Mouse (Mus musculus): ENCODE measurements at regions not wholly inside any gene's neighbourhood (a gene's known extent, or its start where the extent isn't known, plus 50 kb on each side); places are given as distances from the start of the nearest gene placed in this dataset.

DNA sequence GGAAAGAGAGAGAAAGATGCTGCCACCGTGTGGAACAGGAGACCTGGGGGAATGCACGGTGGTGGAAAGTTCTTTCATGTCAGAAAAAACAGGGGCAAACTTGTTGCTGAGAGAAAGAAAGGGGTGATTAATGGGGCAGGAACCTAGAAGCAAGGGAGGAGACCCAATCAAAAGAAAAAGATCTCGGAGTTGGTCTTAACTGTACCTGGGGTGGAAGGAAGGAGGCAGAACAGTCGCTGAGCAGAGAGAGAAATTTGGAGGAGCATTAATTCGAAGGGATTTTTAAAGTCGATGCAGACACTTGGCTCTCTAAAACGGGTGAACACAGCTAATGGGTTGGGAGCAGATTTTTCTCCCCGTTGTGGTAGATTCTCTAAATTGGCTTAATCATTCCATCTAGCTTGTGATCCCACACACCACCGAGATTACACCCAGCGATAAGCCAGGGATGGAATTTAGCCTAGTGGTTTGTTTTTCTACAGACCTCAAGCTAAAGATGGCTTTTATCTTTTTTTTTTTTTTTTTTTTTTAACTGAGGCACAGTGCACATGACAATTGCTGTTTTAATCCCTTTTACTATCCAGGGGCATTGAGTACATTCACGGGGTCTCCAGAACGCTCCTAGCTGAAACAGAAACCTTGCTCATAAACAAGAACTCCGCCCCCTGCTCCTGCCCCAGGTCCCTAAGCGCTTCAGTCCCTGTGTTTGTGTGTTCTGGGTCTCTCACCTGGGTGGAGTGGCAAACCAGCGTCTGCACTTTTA lies 73.1 kb upstream of the Cpm start:
- no peak for DNase-seq (ENCODE audit: low spot score in 2 of 2)

DNA sequence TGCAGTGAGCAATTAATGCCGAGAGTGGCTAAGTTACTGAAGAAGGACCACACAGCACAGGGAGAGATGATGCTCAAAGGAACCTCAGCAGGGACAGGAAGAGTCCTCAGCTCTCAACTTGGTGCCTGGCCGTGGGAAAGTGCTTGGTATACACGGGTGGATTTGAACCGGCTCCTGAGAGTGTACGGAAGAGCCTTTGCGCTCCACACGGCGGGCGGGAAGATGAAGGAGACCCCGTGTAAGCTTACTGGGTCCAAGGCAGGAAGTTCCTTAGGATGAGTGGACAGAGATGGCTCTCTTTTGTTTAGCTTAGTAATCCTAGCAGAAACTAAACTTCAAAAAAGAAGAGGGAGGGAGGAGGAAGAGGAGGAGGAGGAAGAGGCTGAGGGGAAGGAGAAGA lies 73.8 kb upstream of the Cpm start:
- no peak for DNase-seq (ENCODE audit: low spot score in 2 of 2)

DNA sequence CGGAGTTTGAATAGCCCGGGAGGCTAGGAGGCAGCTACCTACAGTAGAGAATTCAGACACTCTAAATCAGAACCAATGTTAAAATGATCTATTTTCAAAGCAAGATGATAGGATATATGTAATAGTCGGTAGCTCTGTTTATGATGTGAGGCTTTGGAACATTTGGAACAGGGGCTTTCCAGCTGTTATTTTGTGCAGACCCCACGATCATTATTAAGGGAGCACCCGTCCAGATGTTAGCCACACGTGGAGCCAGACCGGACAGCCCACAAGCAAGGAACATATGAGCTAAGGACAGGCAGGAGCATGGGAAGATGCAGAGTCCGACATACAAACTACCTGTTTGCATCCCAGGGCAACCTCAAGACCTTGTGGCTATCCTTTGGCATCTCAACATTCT lies 74.3 kb upstream of the Cpm start:
- DNase-seq (ENCODE audit: low spot score in 2 of 2) = no peak

DNA sequence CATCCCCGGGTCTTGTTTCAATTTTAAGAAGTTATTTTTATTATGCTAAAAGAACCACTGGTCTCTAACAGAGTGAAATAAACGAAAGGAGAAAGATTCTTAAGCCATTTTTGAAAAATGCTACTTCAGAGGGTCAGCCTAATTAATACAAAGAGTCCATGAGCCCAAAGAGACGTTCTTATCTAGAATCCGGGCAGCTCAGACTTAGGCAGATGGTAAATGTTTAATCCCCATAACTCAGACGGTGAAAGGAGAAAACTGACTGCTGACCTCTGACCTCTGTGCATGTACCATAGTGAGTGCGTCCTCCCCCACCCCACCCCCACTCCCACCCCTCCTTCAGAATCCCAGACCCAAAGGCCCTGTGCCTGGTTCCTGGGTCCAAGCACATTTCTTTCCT lies 74.8 kb upstream of the Cpm start:
- DNase-seq (ENCODE audit: low spot score in 2 of 2) = no peak

DNA sequence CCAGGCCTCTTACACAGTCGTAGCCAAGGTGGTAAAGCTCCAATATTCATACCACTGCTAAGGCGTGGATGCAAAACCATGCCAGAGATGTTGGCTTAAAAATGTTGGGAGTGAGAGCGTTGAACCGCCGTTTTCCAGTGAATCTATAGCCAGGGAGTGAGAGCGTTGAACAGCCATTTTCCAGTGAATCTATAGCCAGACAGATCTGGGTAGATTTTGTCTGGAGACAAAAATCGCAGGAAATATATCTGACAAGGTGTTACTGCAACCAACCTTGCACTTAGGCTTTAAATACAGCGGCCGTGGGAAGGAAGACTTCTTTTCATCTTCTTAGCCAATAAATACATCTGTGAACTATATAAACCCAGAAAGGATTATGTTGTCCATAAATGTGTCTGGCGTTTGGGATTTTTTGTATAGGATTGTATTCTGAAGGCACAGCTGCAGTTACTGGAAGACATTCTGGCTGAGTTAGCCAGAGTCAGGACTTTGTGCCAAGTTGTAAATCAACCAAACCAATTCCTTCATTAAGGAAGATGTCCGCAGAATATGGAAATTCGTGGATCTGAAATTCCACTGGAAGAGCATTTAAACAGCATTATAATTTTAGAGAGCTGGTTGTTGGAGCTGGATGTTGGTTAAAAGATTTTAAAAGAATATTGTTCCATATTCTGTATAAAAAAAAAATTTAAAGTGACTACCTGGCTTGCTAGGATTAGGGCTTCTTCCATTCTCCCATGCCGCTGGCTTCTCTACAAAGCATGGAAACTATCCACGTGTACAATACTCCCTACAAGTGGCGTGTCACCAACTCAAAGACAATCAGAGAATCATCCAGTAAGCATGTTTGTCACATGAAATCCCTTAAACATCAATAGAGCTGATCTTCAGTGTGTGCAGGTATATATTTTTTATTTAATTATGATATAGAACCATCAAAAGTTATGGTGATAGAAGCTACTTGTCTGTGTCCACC lies 75.8 kb upstream of the Cpm start:
- DNase-seq (ENCODE audit: low spot score in 2 of 2) = no peak

DNA sequence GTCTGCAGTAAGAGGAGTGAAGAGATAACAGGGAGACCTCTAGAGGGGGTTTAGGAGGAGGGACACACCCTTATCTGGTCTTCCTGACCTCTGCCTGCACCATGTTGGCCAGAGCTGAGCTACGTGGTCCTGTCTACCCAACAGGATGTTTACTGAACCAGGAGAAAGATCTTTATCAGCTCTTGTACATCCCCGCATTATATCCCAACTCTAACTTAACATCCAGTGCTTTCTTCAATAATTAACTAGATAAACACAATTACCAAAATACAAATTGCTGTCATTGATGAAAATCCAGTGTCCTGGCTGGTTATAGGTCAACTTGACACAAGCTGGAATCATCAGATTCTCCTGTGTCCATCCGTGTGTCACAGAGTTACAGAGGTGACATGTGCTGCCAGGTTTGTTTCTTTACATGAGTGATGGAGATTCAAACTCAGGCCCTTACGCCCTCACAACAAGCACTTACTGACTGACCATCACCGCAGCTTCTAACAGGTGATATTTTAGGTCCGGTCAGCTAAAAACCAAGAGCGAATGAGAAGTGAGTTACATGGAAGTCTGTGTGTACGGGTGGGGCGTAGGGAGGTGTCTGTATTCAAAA lies 77.1 kb upstream of the Cpm start:
- DNase-seq (ENCODE audit: low spot score in 2 of 2) = no peak

DNA sequence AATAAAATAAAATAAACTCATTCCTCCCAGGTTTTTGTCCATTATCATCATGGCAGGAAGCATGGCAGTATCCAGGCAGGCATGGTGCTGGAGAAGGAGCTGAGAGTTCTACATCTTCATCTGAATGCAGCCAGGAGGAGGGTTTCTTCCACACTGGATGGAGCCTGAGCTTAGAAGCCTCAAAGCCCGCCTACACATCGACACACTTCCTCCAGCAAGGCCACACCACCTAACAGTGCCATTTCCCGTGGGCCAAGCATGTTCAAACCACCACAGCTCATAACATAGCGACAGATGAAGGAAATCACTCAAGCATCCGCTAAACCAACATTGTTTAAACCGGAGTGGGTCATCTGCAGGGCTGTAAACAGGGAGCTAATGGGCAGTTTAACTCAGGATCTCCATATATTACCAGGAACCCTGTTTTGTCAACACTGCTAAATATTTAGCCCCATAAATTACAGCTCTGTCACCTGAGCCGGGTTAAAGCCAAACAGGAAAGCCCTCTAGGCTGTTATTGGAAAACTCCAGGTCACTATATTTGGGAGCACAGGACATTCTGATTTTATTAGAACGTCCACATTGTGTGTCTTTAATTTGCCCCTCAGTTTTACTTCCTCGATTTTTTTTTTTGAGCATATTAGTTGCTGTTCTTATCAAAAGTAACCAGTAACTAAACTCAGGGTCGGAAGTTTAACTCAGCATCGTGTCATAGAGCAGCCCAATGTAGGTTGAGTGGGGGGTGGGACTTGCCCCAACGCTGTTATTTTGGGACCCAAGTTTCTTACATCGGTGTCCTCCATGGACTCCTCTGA lies 77.9 kb upstream of the Cpm start:
- no peak for DNase-seq (ENCODE audit: low spot score in 2 of 2)

DNA sequence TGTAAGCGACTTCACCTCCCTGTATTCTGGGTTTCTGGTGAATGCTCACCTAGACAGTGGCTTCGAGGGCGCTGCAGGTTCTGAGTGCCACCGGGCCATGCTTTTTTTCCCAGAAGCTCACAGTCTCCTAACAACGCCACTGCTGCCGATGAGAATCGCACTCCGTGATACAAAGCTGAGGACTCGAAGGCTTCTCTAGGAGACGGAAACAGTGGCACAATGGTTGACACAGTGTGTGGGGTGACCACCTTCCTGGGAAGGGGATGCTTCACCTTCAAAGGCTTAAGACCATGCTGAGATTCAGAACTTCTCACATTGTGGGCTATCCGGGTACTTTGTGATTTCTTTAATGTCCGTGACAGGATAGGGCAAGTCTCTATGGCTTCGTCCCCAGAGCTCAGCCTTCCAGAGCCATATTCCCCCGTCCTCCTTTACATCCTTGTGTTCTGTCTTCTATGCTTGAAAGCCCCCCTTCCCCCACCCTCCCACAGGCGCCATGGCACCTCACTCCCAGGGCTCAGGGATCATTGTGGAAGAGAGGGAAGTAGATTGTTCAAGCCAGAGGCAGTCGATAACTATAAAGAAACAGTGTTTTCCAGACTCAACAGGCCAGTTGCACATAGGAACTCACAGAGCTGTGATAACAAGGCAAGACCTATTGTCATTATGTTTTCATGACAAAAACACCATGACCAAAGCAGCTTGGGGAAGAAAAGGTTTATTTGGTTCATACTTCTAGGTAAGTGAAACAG lies 79.3 kb upstream of the Cpm start:
- DNase-seq (ENCODE audit: low spot score in 2 of 2) = no peak

DNA sequence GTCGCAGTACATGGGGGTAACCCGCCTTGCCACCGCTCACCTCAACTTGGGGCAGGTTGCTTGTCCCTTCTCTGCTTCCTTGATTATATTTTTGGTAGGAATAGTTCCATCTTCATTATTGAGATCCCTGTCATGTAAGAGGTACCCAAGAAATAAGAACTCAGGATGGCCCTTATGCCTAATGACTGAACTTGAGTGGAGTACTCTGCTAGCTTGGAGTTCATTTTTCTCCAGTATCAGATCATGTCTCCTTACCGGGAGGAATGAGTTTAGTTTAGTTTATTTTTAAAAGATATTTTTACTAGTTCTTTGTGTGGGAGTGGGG lies 79.8 kb upstream of the Cpm start:
- no peak for DNase-seq (ENCODE audit: low spot score in 2 of 2)

DNA sequence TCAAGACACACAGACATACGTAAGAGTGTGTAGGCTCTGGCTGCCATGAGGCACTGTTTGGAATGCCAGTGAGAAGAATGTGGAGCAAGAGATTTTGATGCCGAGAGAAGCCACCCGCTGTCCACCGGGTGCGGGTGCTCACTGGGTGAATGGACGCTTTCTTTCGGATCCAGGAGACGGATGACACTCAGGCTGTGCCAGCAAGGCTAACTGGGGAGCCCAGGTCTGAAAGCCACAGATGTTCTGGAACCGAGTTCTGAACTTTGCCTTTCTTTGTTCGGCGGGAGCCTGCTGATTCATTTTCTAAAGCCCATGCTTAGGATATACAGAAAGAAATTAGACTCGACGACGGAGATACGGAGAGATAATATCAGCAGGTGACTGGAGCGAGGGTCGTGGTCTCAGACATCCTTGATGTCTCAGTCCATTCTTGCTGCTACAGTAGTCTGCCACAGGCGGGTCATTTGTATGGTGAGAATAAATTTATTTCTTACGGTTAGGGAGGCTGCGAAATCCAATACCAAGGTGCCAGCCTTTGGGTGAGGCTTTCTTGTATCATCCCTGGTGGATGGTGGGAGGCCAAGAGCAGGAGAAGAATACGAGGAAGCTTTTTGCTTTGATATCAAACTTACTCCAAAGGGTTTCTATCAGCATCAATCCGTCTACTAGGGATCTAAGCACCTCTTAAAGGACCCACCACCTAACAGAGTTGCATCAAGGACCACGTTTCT lies 80.4 kb upstream of the Cpm start:
- no peak for DNase-seq (ENCODE audit: low spot score in 2 of 2)

DNA sequence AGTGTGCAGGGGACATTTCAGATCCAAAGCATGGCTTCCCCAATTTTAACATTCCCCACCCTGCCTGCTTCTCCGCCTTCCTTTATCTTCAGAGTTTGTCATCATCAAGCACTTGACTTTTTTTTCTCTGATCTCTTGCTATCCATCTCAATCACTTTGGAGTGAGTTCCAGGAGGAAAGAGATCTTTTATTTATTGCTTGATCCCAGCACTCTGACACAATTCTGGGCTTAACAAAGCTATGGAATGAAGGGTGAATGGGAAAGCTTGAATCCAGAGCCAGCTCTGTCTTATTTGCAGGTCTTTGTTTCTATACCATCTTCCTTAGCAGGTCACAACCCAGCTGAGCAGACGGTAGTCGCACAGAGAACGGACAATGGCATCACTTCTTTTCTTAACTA lies 81.0 kb upstream of the Cpm start:
- no peak for DNase-seq (ENCODE audit: low spot score in 2 of 2)

DNA sequence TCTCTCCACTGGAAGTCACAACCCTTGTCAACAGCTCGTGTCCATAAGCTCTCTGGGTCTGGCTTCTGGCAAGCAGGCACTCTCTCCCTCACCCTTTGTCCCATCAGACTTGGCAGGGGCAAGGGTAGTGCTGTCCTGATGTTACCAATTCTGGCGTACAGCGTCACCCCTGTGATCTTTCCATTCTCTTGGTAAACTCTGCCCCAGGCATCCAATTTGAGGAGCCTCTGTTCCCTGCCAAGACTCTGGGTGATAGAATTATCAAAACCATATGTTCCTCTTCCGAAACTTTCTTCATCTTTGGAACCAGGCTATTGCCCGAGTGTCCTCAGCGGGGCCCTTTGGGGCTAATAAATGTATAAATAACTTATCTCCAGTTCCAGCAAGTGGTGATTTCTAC lies 82.0 kb upstream of the Cpm start:
- no peak for DNase-seq (ENCODE audit: low spot score in 2 of 2)

DNA sequence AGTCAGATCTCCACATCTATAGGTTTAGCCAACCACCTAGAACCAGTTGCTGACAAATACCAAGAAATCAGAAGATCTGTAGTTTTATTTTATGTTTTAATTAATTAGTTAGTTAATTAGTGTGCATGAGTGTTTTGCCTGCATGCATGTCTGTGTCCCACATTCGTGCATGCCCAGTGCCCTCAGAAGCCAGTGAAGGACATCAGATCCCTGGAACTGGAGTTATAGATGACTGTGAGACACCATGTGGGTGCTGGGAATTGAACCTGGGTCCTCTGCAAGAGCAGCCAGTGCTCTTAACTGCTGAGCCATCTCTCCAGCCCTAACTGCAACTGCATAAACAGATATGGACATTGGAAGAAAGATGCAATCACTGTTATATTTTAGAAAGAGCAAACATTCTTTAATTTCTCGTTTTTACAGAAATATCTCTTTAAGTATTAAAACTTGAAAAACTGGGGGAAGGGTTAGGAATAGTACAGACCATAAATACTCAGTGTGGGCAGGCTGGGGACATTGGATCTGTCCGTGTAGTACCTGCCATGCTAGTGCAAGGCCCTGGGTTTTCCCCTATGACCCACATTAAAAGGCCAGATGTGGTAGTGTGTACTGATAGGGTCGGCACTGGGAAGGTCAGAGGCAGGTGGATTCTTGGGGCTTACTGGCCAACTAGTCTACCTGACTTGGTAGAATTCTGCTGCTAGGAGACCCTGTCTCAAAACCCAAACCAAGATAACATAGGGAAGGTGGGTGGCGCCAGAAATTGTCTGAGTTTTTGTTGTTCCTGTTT lies 83.3 kb upstream of the Cpm start:
- no peak for DNase-seq (ENCODE audit: low spot score in 2 of 2)

DNA sequence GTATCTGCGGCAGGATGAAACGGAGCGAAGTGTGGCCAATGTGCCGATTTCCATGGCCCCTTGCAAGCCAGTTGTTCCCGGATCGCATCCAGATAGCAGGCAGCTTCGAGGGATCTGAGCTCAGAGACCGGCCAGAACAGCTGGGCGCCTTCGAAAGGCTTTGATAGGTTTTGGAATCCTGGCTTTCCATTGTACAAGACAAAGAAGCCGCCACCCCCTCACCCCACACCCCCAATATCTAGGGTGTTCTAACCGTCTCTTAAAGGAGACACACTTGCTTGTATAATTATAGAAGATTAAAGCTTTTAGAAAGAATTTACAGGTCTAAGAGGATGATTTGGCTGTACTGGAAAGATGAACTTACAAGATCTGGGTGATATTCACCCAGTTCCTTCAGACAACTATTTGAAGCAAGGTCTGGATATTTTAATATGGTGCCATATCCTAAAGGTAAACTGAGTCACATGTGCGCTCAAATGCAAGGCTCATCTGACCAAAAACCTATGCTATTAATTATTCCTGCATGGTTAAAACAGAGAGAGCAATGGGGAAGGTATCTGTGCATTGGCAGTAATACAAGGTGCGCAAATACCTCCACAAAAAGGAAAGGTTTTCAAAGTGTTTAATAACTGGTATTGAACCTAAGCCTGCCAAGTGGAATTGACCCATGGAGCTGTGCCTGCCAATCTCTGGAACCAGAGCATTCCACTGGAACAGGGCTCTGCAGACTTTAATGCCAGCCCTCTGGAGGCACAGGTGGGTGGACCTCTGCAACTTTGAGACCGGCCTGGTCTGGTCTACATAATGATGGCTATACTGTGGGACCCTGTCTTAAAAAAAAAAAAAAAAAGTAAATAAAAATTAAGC lies 84.4 kb upstream of the Cpm start:
- DNase-seq (ENCODE audit: low spot score in 2 of 2) = no peak

DNA sequence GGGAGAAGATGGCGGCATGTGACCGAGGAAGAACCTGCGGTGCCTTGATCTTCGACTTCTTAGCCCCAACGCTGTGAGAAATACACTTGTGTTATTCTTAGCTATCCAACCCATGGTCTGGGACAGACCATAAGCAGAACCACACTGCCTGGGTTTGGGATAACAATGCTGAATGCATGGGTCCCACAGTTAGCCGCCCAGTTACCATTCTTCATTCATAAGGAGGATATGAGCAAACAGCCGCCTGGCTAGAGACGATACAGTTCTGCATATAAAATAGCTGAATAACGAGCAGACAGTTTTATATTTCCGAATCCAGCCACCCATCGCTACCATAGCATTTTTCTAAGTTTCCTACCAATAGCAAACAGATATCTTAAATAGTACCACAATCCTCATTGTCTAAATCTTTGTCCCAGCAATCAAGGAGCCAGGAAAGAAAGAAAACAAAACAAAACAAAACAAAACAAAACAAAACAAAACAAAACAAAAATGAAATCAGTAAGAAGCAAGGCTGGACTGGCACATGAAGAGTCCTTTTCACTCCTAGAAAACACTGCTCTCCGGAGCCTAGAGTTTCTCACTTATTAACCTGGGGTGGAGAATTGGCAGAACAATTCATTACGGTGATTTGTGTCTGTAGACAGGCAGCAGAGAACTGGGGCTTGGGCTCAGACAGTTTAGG lies 85.2 kb upstream of the Cpm start:
- no peak for DNase-seq (ENCODE audit: low spot score in 2 of 2)

DNA sequence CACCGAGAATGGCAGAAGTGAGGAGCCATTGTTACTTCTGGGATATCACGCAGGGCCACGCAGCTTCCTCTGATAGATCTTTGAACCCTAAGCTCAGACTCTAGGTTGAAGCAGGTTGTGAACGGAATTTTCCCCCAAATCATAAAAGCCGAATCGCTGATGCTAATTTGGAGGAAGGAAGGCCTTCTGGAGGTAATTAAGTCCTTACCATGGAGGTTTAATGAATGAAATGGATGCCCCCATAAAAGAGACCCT lies 85.7 kb upstream of the Cpm start:
- DNase-seq (ENCODE audit: low spot score in 2 of 2) = no peak

DNA sequence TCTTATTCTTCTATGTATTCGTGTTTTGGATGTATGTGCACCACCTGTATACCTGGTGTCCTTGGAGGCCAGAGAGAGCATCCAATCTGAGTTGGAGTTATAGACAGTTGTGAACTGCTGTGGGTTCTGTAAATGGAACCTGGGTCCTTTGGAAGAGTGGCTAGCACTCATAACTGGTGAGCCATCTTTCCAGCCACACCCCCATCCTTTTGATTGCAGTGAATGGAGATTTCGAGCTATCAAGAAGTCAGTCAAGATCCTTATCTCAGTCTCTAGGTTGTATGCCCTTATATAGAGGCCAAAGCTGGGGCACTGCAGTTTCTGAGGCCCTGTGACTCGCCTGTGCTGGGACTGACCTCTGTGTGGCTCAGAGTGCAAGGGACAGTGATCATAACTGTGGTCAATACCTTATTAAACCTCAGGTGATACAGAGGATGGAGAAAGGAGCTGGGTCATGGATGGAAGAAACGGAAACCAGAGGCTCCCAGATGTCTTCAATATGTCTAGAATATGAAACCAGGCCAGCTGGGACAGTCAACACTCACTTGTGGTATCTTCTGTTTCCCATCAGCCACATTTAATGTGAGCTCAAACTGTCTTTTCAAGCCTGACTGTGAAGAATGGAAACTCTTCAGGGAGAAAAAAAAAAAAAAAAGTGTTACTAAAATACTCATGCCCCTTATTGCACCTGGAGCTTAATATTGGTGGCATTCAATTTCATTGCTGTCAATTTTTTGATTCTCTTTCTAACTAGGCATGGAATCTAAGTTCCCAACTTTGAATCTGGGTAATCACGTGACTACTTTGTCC lies 86.2 kb upstream of the Cpm start:
- DNase-seq (ENCODE audit: low spot score in 2 of 2) = no peak

All from adrenal gland, postnatal 4 days (tissue).